Mouse (Mus musculus): Measurements from ENCODE around the gene Spaca6.

GRCm38 (mm10) chr17:17845187-17846027 lies 18.4 kb downstream of the Spaca6 start:
- TF ChIP-seq POLR2A (IDR thresholded peaks at IDR 0.05; ENCODE audit: insufficient read depth, low read length) (no peak), CTCF (IDR thresholded peaks at IDR 0.05; ENCODE audit: low read depth, low read length) (peak; percentile 22), EP300 (IDR thresholded peaks at IDR 0.05; ENCODE audit: insufficient read depth, low read depth, low read length) (no peak)
